Mouse (Mus musculus) myocyte (in vitro differentiated cells): ENCODE measurements around the gene Arhgap8.

Experiments
- E2F4 ChIP-seq: IDR thresholded peaks from one replicate; pipeline ENCODE4 v1.6.1; 2011; ENCODE audit warnings: mild to moderate bottlenecking, control low read depth, moderate library complexity; ENCODE audit not compliant: insufficient read depth
- MAX ChIP-seq: IDR thresholded peaks from one replicate; pipeline ENCODE4 v1.6.1; 2011; ENCODE audit warnings: low read depth, mild to moderate bottlenecking, control low read depth
- MYOD1 ChIP-seq, 3 experiments: IDR thresholded peaks; one replicate each; pipeline ENCODE4 v1.6.1; 2011; ENCODE audit warnings: control low read depth in 2 of 3, low read depth in 2 of 3, mild to moderate bottlenecking in 2 of 3, moderate library complexity in 1 of 3; ENCODE audit not compliant: insufficient read length in 2 of 3, control insufficient read depth in 1 of 3
- MYOG ChIP-seq, 3 experiments: IDR thresholded peaks; one replicate each; pipeline ENCODE4 v1.6.1; 2011; ENCODE audit warnings: control low read depth in 2 of 3, low read depth in 2 of 3, mild to moderate bottlenecking in 2 of 3; ENCODE audit not compliant: insufficient read length in 2 of 3, control insufficient read depth in 1 of 3, insufficient read depth in 1 of 3
- POLR2A ChIP-seq: IDR thresholded peaks from one replicate; pipeline ENCODE4 v1.6.1; 2011; ENCODE audit warnings: low read depth, mild to moderate bottlenecking, control low read depth, moderate library complexity; ENCODE audit not compliant: insufficient read length
- POLR2AphosphoS2 ChIP-seq: IDR thresholded peaks from one replicate; pipeline ENCODE4 v1.6.1; 2011; ENCODE audit warnings: low read depth, control low read depth; ENCODE audit not compliant: insufficient read length
- REST ChIP-seq: IDR thresholded peaks from one replicate; pipeline ENCODE4 v1.6.1; 2011; ENCODE audit warnings: mild to moderate bottlenecking, control low read depth, moderate library complexity; ENCODE audit not compliant: insufficient read depth, insufficient read length
- SRF ChIP-seq: IDR thresholded peaks from one replicate; pipeline ENCODE4 v1.6.1; 2011; ENCODE audit warnings: low read depth; ENCODE audit not compliant: control insufficient read depth, insufficient read length
- TCF12 ChIP-seq: IDR thresholded peaks from one replicate; pipeline ENCODE4 v1.6.1; 2011; ENCODE audit warnings: mild to moderate bottlenecking, control low read depth; ENCODE audit not compliant: poor library complexity, insufficient read depth, severe bottlenecking
- USF1 ChIP-seq: IDR thresholded peaks from one replicate; pipeline ENCODE4 v1.6.1; 2011; ENCODE audit warnings: low read depth, mild to moderate bottlenecking, control low read depth, moderate library complexity

GRCm38 (mm10) chr15:84689356-84689755 lies 30.5 kb upstream of the Arhgap8 start:
- TF ChIP-seq MAX (no peak), POLR2AphosphoS2 (no peak), TCF12 (no peak), POLR2A (no peak), REST (no peak), SRF (no peak), MYOG (IDR thresholded peaks at IDR 0.05; ENCODE audit: control insufficient read depth in 1 of 3, insufficient read depth in 1 of 3, insufficient read length in 2 of 3, low read depth in 2 of 3) (no peak), E2F4 (no peak), MYOD1 (IDR thresholded peaks at IDR 0.05; ENCODE audit: control insufficient read depth in 1 of 3, insufficient read length in 2 of 3, low read depth in 2 of 3) (no peak), USF1 (no peak)
